1 mouse cellular context compared by ENCODE assay signal in the genomic region with DNA sequence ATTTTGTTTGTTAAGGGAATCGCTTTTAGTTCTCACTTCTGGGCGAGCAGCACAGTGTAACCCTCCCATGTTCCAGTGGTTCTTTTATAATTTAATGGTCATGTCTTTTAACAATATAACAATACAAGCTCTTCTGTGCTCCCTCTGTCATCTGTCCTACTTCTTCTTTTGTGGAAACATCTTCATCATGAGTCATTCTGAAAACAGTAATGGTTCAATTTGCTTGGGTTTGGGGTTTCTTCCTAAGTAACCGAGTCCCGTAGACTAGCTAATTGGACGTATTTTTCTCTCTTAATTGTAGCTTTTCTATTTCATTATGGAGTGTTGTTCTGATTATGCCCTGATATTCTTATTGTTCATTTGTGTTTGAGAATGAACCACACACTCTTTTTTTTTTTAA.
TF ChIP-seq lines count a peak whose summit lies in the region.

No protein-coding gene starts in this region.

TF ChIP-seq in MEL, 35 proteins besides CTCF, POLR2A, EP300 and RAD21 (continued from another document):
- no peak for TF ChIP-seq TBP (IDR thresholded peaks at IDR 0.05; ENCODE audit: low read depth, low read length)
- no peak for TF ChIP-seq MEF2A (IDR thresholded peaks at IDR 0.05; ENCODE audit: extremely low read depth, insufficient replicate concordance, low read depth, low read length, poor library complexity, severe bottlenecking)
- TF ChIP-seq ZKSCAN1 (IDR thresholded peaks at IDR 0.05; ENCODE audit: low read depth, low read length) = no peak
